Mouse (Mus musculus) MEL (cell line): ENCODE results near the gene Rgs9. TPM values are rescaled to one million over a fixed set of nuclear protein-coding genes. Genes with fewer than 3 reads are reported as not detected.
"Not testable (repeated sequence)": the region's sequence is repeated elsewhere in the genome, so short reads cannot be mapped to it uniquely, and the experiment has no call there.

ENCODE experiments used
- DNase-seq: peaks from one replicate; pipeline ENCODE4 v3.0.0; 2011; ENCODE audit warnings: low read depth, low spot score
- H3K27ac ChIP-seq: 2 replicates; pipeline ENCODE4 v1.5.1; 2012; ENCODE audit warnings: low read depth, mild to moderate bottlenecking, control low read depth, low read length, moderate library complexity; ENCODE audit not compliant: control insufficient read depth
- H3K27me3 ChIP-seq, 2 experiments: fragments of 150-350 bp in 1 of 2; sonication (generic) in 1 of 2; 2 replicates each; pipeline ENCODE4 v1.6.1; 2012; ENCODE audit warnings: low read length in 2 of 2, mild to moderate bottlenecking in 2 of 2, improper control_type of control experiment in 1 of 2, moderate library complexity in 1 of 2; ENCODE audit not compliant: insufficient read depth in 2 of 2, control insufficient read depth in 1 of 2
- H3K36me3 ChIP-seq, 2 experiments: 2 replicates each; pipeline ENCODE4 v1.6.1; 2012 to 2014; ENCODE audit warnings: low read length in 2 of 2, improper control_type of control experiment in 1 of 2, inconsistent platforms in 1 of 2, mild to moderate bottlenecking in 1 of 2; ENCODE audit not compliant: insufficient read depth in 2 of 2, control insufficient read depth in 1 of 2
- H3K4me1 ChIP-seq, 2 experiments: fragments of 150-350 bp in 1 of 2; sonication (generic) in 1 of 2; 2 replicates each; pipeline ENCODE4 v1.6.1; 2012; ENCODE audit warnings: low read length in 2 of 2, improper control_type of control experiment in 1 of 2, mild to moderate bottlenecking in 1 of 2; ENCODE audit not compliant: insufficient read depth in 2 of 2, control insufficient read depth in 1 of 2
- H3K4me3 ChIP-seq, 2 experiments: fragments of 150-350 bp in 1 of 2; sonication (generic) in 1 of 2; 2 replicates each; pipeline ENCODE4 v1.5.1; 2012; ENCODE audit warnings: low read depth in 2 of 2, low read length in 2 of 2, mild to moderate bottlenecking in 2 of 2, moderate library complexity in 2 of 2, control low read depth in 1 of 2, improper control_type of control experiment in 1 of 2; ENCODE audit not compliant: control insufficient read depth in 1 of 2, insufficient read depth in 1 of 2
- H3K79me2 ChIP-seq: 2 replicates; pipeline ENCODE4 v1.6.1; 2012; ENCODE audit warnings: mild to moderate bottlenecking, low read length, moderate library complexity; ENCODE audit not compliant: control insufficient read depth, poor library complexity, insufficient read depth
- H3K9ac ChIP-seq: 2 replicates; pipeline ENCODE4 v1.6.1; 2012; ENCODE audit warnings: low read depth, mild to moderate bottlenecking, control low read depth, low read length, moderate library complexity; ENCODE audit not compliant: control insufficient read depth, poor library complexity, severe bottlenecking
- H3K9me3 ChIP-seq: fragments of 150-350 bp; sonication (generic); replicated peaks from 2 replicates; pipeline ENCODE4 v1.6.1; 2012; ENCODE audit warnings: mild to moderate bottlenecking, low read length, improper control_type of control experiment, moderate library complexity; ENCODE audit not compliant: insufficient read depth
- EP300 ChIP-seq, 2 experiments: IDR thresholded peaks; 2 replicates each; pipeline ENCODE4 v1.6.1; 2011; ENCODE audit warnings: improper control_type of control experiment in 2 of 2, low read length in 2 of 2, low read depth in 1 of 2, mild to moderate bottlenecking in 1 of 2
- GABPA ChIP-seq: IDR thresholded peaks from 2 replicates; pipeline ENCODE4 v1.6.1; 2012; ENCODE audit warnings: low read depth, mild to moderate bottlenecking, inconsistent platforms, low read length, improper control_type of control experiment, moderate library complexity
- MAFK ChIP-seq: IDR thresholded peaks from 2 replicates; pipeline ENCODE4 v1.6.1; 2011; ENCODE audit warnings: low read depth, mild to moderate bottlenecking, low read length, improper control_type of control experiment, borderline replicate concordance
- MXI1 ChIP-seq: IDR thresholded peaks from 2 replicates; pipeline ENCODE4 v1.6.1; 2011; ENCODE audit warnings: mild to moderate bottlenecking, low read depth, low read length, improper control_type of control experiment
- TAL1 ChIP-seq: IDR thresholded peaks from 2 replicates; pipeline ENCODE4 v1.6.1; 2012; ENCODE audit warnings: mild to moderate bottlenecking, inconsistent platforms, low read length, moderate library complexity, mixed read lengths
- TBP ChIP-seq: IDR thresholded peaks from 2 replicates; pipeline ENCODE4 v1.8.0; 2011; ENCODE audit warnings: low read depth, low read length, improper control_type of control experiment
- UBTF ChIP-seq: IDR thresholded peaks from 2 replicates; pipeline ENCODE4 v1.6.1; 2012; ENCODE audit warnings: low read depth, mild to moderate bottlenecking, inconsistent platforms, low read length, improper control_type of control experiment, moderate library complexity, borderline replicate concordance; ENCODE audit not compliant: insufficient read depth
- ZC3H11A ChIP-seq: IDR thresholded peaks from 2 replicates; pipeline ENCODE4 v1.6.1; 2012; ENCODE audit warnings: low read depth, mild to moderate bottlenecking, inconsistent platforms, low read length, improper control_type of control experiment
- ZKSCAN1 ChIP-seq: IDR thresholded peaks from 2 replicates; pipeline ENCODE4 v1.6.1; 2012; ENCODE audit warnings: low read depth, mild to moderate bottlenecking, inconsistent platforms, low read length, improper control_type of control experiment, moderate library complexity
- polyA plus RNA-seq, 2 experiments: library from polyadenylated mRNA; stranded (reverse) in 1 of 2; unstranded in 1 of 2; fragments of >175 nt in 1 of 2; fragments of >200 nt in 1 of 2; gene quantifications; 2 replicates each; pipeline versions ENCODE4 v1.2.1 to v1.2.4; 2012; ENCODE audit warnings: low replicate concordance in 2 of 2, low read depth in 1 of 2; ENCODE audit not compliant: insufficient read length in 2 of 2, insufficient read depth in 1 of 2, missing spikeins in 1 of 2
- total RNA-seq: library from RNA; depleted of rRNA; stranded (reverse); fragments of 300-350 nt; gene quantifications from 2 replicates; pipeline ENCODE4 v1.2.3, GENCODE M21; 2012

Rgs9 gene
- total and polyA plus RNA-seq, 3 experiments: not detected

- H3K4me1 ChIP-seq: no peaks in the 10 kb centered on the region; a peak in 1 of 4 replicates
- H3K9me3 ChIP-seq: no peaks in the 10 kb centered on the region
- H3K4me3 ChIP-seq: no peak overlapping the region
- H3K27ac ChIP-seq: no peak overlapping the region
- no peak overlapping the region for H3K9ac ChIP-seq
- TF ChIP-seq EP300 (IDR thresholded peaks at IDR 0.05; ENCODE audit: low read depth in 1 of 2, low read length in 2 of 2): no peak
- TF ChIP-seq MAFK: no peak
- TF ChIP-seq UBTF: no peak
- TF ChIP-seq TBP: no peak
- no peak for TF ChIP-seq TAL1
- TF ChIP-seq ZC3H11A: no peak
- no peaks in the 10 kb centered on the region; a peak in 1 of 4 replicates for H3K36me3 ChIP-seq
- no peaks in the 10 kb centered on the region for H3K79me2 ChIP-seq
- DNase-seq: no peak
- no peaks in the 10 kb centered on the region for H3K27me3 ChIP-seq
Measured at GRCm38 (mm10) chr11:109302338-109302737, 4.4 kb upstream of the Rgs9 start.

- DNase-seq: no peak
- no peaks in the 10 kb centered on the region for H3K27me3 ChIP-seq
- H3K4me3 ChIP-seq: no peak overlapping the region
- H3K9ac ChIP-seq: no peak overlapping the region
- TF ChIP-seq GABPA (no peak), MXI1 (no peak)
- TF ChIP-seq, all 39 proteins: peak for 0
- Histone ChIP-seq H3K27ac (no peak overlapping the region), H3K79me2 (no peaks in the 10 kb centered on the region), H3K36me3 (no peaks in the 10 kb centered on the region; a peak in 1 of 4 replicates), H3K9me3 (no peaks in the 10 kb centered on the region), H3K4me1 (no peaks in the 10 kb centered on the region; a peak in 1 of 4 replicates)
Measured at GRCm38 (mm10) chr11:109297031-109297430, 898 bp downstream of the Rgs9 start.

DNA sequence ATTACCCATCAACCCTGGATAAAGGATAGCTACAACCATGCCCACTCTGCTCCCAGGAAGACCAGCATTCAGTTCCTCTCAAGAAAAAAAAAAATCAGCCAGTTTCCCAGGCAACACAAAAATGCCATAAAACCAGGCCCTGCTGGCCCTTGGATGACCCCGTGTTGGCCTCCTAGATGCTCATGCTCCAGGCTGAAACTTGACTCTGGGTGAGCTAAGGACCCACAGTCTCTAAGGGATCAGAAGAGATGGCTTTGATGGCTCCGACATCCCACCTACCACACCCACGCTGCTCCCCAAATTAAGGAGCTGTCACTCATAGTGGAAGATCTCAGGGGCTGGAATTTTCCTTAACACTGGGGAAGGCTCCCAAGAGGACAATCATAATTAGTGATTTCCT is 5.9 kb downstream of the Rgs9 start:
- Histone ChIP-seq H3K27ac (no peak overlapping the region), H3K4me3 (no peak overlapping the region), H3K9ac (no peak overlapping the region), H3K36me3 (no peaks in the 10 kb centered on the region), H3K9me3 (no peaks in the 10 kb centered on the region), H3K27me3 (peaks cover 0 to 2% of the 10 kb centered on the region in 2 experiments; a peak in 1 of 4 replicates), H3K4me1 (no peaks in the 10 kb centered on the region), H3K79me2 (no peaks in the 10 kb centered on the region)
- no peak for TF ChIP-seq MXI1
- no peak for TF ChIP-seq ZKSCAN1
- no peak for DNase-seq

DNA sequence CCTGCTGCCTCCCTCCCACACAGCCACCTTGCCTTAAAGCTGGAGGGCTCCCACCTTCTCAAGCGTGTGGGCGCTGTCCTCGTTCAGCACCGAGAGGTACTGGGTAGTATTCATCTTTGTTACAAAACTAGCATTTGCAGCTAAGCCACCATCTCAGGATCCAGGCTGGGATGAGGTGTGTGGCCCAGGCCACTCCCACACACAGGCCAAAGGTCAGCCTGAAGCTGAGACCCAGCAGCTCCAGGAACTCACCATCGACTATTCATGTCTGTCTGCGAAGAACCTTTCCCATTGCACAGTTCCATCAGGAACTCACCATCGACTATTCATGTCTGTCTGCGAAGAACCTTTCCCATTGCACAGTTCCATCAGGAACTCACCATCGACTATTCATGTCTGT is 8.6 kb downstream of the Rgs9 start:
- not testable (repeated sequence) for DNase-seq, H3K79me2 ChIP-seq, H3K27me3 ChIP-seq, H3K4me1 ChIP-seq, H3K36me3 ChIP-seq, H3K9me3 ChIP-seq, H3K9ac ChIP-seq, H3K27ac ChIP-seq, H3K4me3 ChIP-seq
